Mouse (Mus musculus) embryo, embryonic 11 days (tissue): Measurements from ENCODE around the gene Dok7.

ENCODE experiments used
- DNase-seq: peaks from one replicate; pipeline ENCODE4 v3.0.0-alpha.2; 2015

The Dok7 gene

DNA sequence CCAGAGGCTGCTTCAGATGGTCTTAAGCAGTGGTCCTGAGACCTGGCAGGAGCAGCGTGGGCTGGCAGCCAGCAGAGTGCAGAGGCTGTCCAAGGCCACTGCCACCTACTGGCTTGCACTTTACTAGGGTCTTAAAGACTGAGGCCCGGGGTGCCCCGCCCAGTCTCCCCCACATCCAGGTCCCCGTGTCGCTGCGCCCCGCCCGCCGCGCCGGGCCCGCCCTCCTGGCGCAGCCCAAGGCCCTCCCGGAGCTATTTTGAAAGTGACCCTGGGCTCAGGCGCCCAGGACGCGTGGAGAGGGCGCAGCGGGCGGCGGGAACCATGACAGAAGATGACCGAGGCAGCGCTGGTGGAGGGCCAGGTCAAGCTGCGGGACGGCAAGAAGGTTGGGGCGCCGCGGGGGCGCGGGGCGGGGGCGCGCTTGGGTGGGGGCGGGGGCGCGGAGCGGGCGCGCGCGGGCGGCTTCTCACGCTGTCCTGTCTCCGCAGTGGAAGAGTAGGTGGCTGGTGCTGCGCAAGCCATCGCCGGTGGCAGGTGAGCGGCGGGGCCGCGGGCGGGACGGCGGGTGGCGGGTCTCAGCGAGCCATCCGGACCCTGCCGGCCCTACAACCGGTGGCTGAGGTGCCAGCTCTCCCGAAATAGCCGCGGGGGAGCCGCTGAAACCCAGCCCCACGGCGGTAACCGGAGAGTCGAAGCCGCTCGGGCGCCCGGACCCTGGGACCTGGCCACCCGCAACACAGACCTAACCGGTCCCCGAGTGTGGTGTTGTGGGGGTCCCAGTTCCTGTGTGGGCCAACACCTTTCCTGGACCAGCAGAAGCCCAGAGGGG, at the start of gene Dok7:
Gene Dok7, plus strand, starts transcription at position 163 of the 829 bp plus-strand sequence.
- peak; percentile 61 for DNase-seq

- DNase-seq: no peak
Observed at GRCm38 (mm10) chr5:35009163-35009562, 47.4 kb upstream of the Dok7 start.

GRCm38 (mm10) chr5:35010656-35011055, 45.9 kb upstream of the Dok7 start:
- no peak for DNase-seq

GRCm38 (mm10) chr5:35011156-35011923, 45.2 kb upstream of the Dok7 start:
- DNase-seq: no peak

DNA sequence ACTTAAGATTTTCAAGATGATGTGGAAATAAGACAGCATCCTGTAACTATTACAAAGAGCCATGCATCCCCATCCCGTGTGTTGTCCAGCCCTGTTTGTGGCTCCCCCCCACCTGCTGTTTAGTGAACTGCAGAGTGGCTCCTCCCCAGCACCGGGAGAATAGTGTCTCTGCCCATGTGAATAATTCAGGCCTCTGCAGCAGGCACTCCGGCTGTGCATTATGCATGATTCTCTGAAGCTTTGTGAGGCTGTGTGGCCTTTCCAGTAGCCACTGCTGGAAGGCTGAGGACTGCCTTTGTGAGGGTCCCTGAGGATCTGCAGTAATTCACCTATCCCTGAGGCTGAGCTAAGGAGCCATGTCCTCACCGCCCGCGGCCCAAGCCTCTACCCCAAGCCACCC, 42.5 kb upstream of the Dok7 start:
- peak; percentile 29 for DNase-seq

GRCm38 (mm10) chr5:35019673-35020300, 36.8 kb upstream of the Dok7 start:
- no peak for DNase-seq

DNA sequence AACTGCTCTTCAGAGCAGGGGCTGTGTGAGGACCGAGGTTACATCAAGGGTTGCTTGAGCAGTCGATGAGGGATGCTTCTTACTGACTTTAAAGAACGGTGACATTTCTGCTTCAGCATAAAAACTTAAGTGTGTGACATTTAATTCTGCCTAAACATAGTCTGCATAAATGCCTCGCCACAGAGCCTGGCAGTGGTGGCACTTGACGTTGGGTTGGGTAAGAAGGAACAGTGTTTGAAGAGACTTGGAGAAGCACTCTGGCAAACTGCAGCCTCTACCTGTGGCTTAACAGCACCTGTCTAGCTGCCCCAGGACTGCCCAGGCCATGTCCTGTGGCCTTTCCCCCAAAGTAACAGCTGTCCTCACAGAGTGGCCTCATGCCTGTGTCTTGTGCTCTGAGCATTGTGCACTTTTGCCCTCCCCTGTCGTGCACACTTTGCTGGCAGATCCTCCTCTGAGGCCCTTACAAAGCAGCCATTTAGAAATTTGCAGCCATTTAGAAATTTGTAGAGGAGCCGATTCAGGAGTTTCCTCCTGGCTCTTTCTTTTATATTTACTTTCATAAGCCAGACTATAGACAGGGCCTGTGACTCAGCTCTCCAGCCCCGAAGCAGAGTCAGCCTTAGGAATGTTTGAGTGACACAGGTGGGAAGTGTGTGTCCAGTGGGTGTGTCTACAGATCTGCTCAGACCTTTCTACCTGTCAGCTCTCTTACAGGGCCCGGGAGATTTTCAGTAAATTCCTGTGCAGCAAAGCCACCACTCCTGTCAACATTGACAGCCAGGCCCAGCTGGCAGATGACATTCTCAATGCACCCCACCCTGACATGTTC, 35.9 kb upstream of the Dok7 start:
- no peak for DNase-seq

DNA sequence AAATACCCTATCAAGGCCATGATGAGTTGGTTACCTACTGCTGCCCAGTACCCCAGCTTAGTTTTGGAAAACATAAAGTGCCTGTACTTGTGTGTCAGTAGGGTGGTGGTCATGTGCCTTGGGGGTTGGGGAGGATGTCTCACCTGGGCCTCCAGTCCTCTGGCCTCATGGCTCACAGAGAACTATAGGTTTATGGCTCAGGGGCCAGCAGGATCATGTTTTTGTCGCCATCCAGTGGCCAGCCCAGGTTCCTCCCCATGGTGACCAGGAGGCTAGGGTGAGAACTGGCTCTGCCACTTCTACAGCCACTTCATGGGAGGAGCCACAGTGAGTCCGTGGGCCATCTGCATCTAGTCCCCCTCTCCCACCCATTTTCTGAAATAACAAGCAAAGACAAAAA, 31.6 kb upstream of the Dok7 start:
- peak; percentile 62 for DNase-seq

DNA sequence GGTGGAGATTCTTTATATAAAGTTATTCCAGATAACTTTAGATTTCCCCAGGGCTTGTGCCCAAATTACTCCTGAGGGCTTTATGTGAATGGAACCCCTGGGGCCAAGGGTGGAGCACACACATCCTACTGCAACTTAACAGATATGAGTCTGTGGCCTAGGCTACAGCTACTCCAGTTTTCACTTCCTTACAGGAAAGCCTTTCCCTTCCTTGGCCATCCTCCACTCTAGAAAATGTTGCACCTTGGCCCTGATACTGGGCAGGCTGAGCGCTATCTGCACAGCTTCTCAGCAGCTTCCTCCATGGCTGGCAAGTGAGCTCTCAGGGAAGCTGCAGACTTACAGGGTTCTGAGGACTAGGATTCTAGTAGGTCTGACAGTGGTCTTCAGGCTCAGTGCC, 27.3 kb upstream of the Dok7 start:
- DNase-seq: no peak

DNA sequence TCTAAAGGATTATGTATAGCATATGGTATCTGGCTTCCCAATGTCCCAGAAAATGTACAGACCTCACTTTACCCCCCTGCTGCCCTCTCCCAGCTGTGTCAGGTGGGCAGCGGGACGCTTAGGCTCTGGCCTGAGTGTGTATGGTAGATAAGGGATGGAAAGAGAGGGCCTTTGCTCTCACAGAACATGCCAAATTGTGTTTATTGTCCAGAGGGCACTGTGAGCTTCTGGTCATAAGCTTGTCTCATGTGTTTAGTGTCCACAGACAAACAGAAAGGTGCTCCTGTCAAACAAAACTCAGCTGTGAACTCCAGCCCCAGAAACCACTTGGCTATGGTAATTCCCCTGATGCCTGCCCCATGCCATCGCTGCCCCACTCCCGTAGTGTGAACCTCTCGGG, 26.8 kb upstream of the Dok7 start:
- no peak for DNase-seq

- peak; percentile 28 for DNase-seq
Observed at GRCm38 (mm10) chr5:35033068-35033467, 23.5 kb upstream of the Dok7 start.

DNA sequence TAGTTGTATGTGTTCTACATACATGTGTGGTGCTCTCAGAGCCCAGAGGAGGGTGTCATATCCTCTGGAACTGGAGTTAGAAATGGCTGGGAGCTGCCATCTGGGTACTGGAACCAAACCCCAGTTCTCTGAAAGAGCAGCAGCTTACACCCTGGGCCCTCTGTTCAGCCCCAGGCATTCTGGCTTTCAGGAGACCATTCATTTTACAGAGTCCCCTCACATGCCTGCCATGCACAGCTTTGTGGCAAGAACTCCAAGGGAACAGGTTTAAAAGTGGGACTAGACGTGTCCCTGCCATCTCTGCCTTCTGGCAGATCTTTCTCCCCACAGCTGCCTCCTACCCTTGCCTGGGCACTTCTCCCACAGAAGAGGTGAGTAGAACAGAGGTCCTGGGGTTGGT, 22.9 kb upstream of the Dok7 start:
- DNase-seq: no peak

DNA sequence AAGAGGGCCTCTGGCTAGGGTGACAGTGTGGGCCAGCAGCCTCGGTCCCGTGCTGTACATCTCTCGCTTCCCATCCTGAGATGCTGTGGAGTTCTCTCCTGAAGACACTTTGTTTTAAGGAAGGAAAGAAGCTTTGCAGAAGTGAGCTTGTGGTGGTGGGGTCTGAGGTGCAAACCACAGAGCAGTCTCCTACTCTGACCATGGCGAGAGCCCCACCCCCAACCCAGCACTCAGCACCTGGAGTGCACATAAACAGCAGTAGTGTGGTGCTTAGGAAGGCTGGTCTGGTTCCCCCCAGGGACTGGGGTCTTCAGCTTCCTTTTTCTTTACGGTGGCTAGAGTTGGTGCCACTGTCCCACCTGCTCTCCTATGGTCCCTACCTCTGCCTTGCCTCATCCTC, 21.4 kb upstream of the Dok7 start:
- no peak for DNase-seq

- DNase-seq: no peak
Observed at GRCm38 (mm10) chr5:35035795-35036194, 20.8 kb upstream of the Dok7 start.

DNA sequence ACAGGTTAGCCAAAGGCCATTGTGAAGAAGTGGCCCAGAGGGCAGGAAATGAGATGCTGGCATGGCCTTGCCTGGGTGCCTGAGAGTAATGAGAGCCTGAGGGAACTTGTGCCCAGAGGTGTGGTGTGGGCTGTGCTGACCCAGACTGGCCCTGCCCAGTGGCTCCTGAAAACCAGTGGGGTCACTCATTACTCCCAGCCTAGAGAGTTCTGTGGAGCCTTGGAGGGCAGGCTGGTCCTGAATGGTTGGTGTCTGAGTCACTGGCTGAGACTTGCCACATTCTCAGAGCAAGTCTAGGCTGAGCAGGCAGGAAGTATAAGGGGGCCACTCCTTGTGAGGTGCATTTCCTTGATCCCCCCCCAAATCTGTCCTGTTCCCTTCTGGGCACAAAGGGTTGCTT, 19.1 kb upstream of the Dok7 start:
- DNase-seq: no peak

DNA sequence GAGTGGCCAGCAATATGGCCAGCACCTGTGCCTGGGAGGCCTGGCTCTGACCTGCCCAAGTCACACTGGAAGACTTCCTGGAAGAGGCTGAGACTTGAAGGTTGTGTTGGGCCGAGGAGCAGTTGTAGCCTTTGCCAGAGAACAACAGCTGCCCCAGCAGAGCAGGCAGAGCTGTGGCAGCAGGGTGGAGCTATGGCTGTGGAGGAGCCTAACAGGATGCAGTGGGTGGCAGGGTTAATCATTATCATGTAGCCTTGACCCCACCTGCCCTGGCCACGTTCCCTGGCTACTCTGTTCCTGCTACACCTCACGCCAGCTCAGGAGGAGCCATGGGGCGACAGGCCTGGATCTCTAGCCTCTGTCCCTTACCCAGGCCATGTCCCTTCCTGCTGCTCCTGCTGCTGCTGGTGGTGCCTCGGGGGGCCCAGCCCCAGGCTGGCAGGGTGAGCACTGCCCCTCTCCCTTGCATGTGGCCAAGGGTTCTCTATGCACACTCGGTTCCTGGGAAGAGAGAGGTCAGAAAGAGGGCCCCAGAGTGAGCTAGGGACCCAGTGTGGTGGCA, 15.2 kb upstream of the Dok7 start, which contains the start of gene Hgfac:
Gene Hgfac, plus strand, starts transcription at position 242 of the 562 bp plus-strand sequence.
- no peak for DNase-seq

DNA sequence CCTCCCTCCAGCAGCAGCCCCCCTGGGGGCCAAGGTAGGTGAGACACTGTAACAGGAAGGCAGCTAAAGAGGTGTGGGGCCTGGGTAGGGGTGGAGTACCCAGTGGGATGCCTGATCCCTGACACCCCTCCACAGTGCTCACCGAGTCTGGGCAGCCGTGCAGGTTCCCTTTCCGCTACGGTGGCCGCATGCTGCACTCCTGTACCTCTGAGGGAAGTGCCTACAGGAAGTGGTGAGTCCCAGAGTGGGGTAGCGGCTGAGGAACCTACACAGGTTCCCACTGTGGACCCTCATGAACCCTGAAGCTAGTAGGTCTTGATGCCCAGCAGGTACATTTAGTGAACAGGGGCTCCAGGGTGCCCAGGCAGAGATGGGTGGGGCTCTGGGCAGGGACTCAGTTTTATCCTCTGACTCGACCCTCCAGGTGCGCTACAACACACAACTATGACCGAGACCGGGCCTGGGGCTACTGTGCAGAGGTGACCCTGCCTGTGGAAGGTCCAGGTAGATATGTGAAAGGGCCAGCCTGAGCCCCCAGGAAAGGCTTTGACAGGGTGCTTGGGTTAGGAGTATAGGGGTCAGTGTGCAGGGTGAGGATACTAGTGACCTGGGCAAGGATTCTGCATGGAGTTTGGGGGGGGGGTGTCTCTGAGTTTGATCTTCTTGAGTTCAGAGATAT, 14.0 kb upstream of the Dok7 start:
- DNase-seq: no peak

DNA sequence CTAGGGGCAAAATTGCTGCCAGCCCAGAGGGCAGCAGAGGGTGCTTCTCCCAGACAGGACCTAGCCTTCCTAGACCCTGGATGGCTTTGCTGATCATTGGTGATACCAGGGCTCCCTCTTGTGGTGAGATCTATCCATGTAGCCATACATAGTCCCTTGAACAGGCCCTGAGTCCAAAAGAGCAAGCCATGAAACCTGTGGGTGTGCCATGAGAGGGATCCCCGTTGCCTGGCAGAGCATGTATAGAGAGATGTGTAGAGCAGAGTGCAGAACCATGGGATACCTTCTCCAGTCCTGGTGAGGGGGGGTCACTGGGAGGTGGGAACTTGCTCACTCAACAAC, 13.5 kb upstream of the Dok7 start:
- DNase-seq: peak; percentile 88

GRCm38 (mm10) chr5:35050541-35050940, 6.0 kb upstream of the Dok7 start:
- DNase-seq: no peak

DNA sequence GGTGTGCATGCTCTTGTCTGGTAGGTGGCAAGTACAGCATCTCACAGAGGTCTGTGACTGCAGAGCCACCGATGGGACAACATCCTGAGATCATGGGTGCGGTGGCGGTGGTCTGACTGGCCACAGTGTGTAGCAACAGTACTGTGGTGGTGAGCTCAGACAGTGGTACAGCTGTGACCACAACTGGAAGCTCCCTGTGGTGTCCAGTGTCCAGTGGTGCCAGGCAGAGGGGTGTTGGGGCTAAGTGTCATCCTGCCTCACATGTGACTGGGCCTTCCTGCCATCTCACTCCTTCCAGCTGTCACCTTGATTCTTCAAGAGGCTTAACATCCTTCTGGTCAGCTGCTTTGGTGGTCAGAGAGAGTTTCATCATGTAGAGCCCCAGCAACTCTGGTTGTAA, 1.9 kb upstream of the Dok7 start:
- DNase-seq: no peak

GRCm38 (mm10) chr5:35055076-35055475, 1.5 kb upstream of the Dok7 start:
- DNase-seq: no peak

- DNase-seq: peak; percentile 14
Observed at GRCm38 (mm10) chr5:35057582-35057981, 1.0 kb downstream of the Dok7 start.
